Mouse (Mus musculus): ENCODE measurements around the gene Lilrb4a. TPM values are rescaled to one million over a fixed set of nuclear protein-coding genes. Genes with fewer than 3 reads are reported as not detected.

The Lilrb4a gene
- polyA plus RNA-seq, 1 experiment from 2014 or later = 0.57 TPM

DNA sequence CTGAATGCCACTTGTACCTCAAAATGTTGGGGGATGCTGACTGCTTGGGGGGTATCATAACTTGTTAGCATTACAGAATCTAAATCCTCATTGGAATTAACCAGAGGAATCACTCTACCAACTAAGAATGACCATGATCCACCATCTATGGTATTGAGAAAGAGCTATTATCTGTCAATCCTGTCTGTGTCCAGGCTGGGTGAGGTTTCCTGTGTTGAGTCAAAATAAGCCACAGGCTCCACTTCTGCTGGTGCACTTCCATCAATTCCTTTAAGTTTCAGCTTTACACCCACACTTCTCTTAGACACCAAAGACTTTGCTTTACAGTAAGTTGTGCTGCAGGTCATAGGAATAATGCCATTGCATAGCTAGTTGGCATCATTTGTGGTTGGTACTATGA lies 30.7 kb downstream of the Lilrb4a start:
- H3K4me3 ChIP-seq (ENCODE audit: low read depth, low read length) = no peak overlapping the region
- DNase-seq (ENCODE audit: low spot score) = no peak

DNA sequence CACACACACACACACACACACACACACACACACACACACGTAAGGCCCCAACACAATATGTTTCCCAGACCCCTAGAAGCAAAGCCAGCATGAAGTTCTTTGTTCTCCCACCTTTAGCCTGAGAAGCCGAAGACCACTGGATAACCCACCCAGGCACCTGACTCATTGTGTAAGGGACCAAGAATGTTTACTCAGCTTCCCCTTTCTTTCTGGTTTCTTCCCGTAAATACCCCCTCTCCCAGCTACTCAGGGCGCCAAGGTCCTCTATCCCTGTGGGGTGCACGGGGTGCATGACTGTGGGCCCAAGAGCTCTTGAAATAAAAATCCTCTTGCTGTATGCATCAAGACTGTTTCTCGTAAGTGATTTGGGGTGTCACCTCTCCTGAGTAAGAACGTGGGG lies 35.3 kb downstream of the Lilrb4a start:
- no peak overlapping the region for H3K9ac ChIP-seq (ENCODE audit: low read length)
- 71% methylated on average over 7 of the region's 7 CpGs for WGBS
- ATAC-seq (ENCODE audit: insufficient read depth, low FRiP score, low TSS enrichment) = no peak

More for the DNA sequence above, 30.7 kb downstream of the Lilrb4a start:
- ATAC-seq (ENCODE audit: insufficient read depth, low FRiP score, low TSS enrichment) = no peak
- Histone ChIP-seq H3K27me3 (ENCODE audit: control insufficient read depth, insufficient read depth, low read length) (no peaks in the 10 kb centered on the region), H3K4me2 (ENCODE audit: low read depth) (no peak overlapping the region), H3K9me3 (ENCODE audit: control insufficient read depth, low read length) (no peaks in the 10 kb centered on the region), H3K4me1 (ENCODE audit: control insufficient read depth, insufficient read depth, low read length) (no peaks in the 10 kb centered on the region), H3K36me3 (ENCODE audit: control insufficient read depth, insufficient read depth, low read length) (no peaks in the 10 kb centered on the region), H3K9ac (ENCODE audit: low read length) (no peak overlapping the region), H3K27ac (ENCODE audit: low read depth, low read length) (no peak overlapping the region)

DNA sequence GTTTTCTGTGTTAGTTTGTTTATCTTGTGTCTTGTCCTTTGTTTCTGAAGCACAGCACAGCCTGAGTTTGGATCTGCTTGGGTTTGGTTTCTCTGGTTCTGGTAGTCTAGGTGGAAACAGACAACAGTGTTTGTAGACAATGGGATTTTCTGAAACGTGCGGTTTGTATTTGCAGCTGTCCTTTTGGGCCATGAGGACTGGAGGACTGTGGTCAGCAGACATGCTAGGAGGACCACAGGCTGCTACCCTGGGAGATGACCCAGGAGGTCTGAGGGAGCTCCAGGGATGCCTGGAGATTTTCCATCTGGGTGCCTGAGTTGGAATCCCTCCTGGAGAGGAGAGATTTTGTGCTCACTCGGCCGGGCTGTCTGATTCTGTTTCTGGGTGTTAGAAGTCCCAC lies 35.9 kb downstream of the Lilrb4a start:
- no peak overlapping the region for H3K27ac ChIP-seq (ENCODE audit: low read depth, low read length)
- H3K27me3 ChIP-seq (ENCODE audit: control insufficient read depth, insufficient read depth, low read length) = no peaks in the 10 kb centered on the region
- H3K9me3 ChIP-seq (ENCODE audit: control insufficient read depth, low read length) = no peaks in the 10 kb centered on the region
- ATAC-seq (ENCODE audit: insufficient read depth, low FRiP score, low TSS enrichment) = no peak
- DNase-seq (ENCODE audit: low spot score) = no peak
- WGBS = 85% methylated on average over 4 of the region's 4 CpGs
- H3K4me3 ChIP-seq (ENCODE audit: low read depth, low read length) = no peak overlapping the region
- H3K9ac ChIP-seq (ENCODE audit: low read length) = no peak overlapping the region
- no peaks in the 10 kb centered on the region for H3K36me3 ChIP-seq (ENCODE audit: control insufficient read depth, insufficient read depth, low read length)
- no peaks in the 10 kb centered on the region for H3K4me1 ChIP-seq (ENCODE audit: control insufficient read depth, insufficient read depth, low read length)
- H3K4me2 ChIP-seq (ENCODE audit: low read depth) = no peak overlapping the region

More for the DNA sequence above, 35.3 kb downstream of the Lilrb4a start:
- H3K4me3 ChIP-seq (ENCODE audit: low read depth, low read length) = no peak overlapping the region
- no peak overlapping the region for H3K4me2 ChIP-seq (ENCODE audit: low read depth)
- no peak for DNase-seq (ENCODE audit: low spot score)
- no peaks in the 10 kb centered on the region for H3K4me1 ChIP-seq (ENCODE audit: control insufficient read depth, insufficient read depth, low read length)
- no peaks in the 10 kb centered on the region for H3K27me3 ChIP-seq (ENCODE audit: control insufficient read depth, insufficient read depth, low read length)
- H3K36me3 ChIP-seq (ENCODE audit: control insufficient read depth, insufficient read depth, low read length) = no peaks in the 10 kb centered on the region
- H3K9me3 ChIP-seq (ENCODE audit: control insufficient read depth, low read length) = no peaks in the 10 kb centered on the region
- no peak overlapping the region for H3K27ac ChIP-seq (ENCODE audit: low read depth, low read length)

DNA sequence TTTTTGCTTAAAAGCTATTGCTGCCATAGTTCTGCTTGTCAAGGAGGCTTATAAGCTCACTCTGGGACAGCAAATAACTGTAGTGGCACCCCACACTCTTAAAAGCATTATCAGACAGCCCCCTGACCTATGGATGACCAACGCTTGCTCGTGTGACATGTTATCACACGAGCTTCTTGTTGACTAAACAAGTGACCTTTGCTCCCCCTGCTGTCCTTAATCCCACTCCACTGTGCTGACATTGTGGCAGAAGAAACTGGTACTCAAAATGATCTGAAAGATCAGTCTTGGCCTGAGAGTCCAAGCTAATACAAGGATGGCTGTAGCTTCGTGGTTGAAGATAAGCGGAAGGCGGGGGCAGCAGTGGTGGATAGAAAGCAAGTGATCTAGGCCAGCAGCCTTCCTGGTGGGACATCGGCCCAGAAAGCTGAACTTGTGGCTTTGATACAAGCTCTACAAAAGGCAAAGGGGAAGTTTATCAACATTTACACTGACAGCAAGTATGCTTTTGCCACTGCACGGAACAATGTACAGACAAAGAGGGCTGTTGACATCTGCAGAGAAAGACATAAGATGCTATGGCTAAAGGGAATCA lies 38.2 kb downstream of the Lilrb4a start:
- Histone ChIP-seq H3K4me2 (ENCODE audit: low read depth) (no peak overlapping the region), H3K9ac (ENCODE audit: low read length) (no peak overlapping the region), H3K27ac (ENCODE audit: low read depth, low read length) (no peak overlapping the region), H3K36me3 (ENCODE audit: control insufficient read depth, insufficient read depth, low read length) (no peaks in the 10 kb centered on the region), H3K4me3 (ENCODE audit: low read depth, low read length) (no peak overlapping the region), H3K9me3 (ENCODE audit: control insufficient read depth, low read length) (no peaks in the 10 kb centered on the region), H3K27me3 (ENCODE audit: control insufficient read depth, insufficient read depth, low read length) (no peaks in the 10 kb centered on the region), H3K4me1 (ENCODE audit: control insufficient read depth, insufficient read depth, low read length) (no peaks in the 10 kb centered on the region)
- 75% methylated on average over 8 of the region's 8 CpGs for WGBS
- ATAC-seq (ENCODE audit: insufficient read depth, low FRiP score, low TSS enrichment) (no peak), DNase-seq (ENCODE audit: low spot score) (no peak)

DNA sequence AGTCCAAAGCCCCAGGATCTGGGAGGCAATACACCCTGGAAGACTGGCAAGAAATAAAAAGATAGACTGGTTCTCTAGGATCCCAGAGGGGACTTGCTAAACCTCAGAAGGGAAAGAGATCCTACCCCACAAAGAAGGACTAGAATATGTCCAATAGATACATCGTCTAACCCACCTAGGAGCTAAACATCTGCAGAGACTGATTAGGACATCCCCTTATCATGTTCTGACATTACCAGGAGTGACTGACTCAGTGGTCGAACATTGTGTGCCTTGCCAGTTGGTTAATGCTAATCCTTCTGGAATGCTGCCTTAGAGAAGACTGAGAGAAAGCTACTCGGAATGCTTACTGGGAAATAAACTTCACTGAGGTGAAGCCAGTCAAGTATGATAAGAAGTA lies 38.7 kb downstream of the Lilrb4a start:
- H3K4me1 ChIP-seq (ENCODE audit: control insufficient read depth, insufficient read depth, low read length) = no peaks in the 10 kb centered on the region
- no peaks in the 10 kb centered on the region for H3K36me3 ChIP-seq (ENCODE audit: control insufficient read depth, insufficient read depth, low read length)
- no peak for ATAC-seq (ENCODE audit: insufficient read depth, low FRiP score, low TSS enrichment)
- H3K27me3 ChIP-seq (ENCODE audit: control insufficient read depth, insufficient read depth, low read length) = no peaks in the 10 kb centered on the region
- DNase-seq (ENCODE audit: low spot score) = no peak
- WGBS = 90% methylated on average over 3 of the region's 3 CpGs
- H3K4me2 ChIP-seq (ENCODE audit: low read depth) = no peak overlapping the region
- H3K27ac ChIP-seq (ENCODE audit: low read depth, low read length) = no peak overlapping the region
- H3K4me3 ChIP-seq (ENCODE audit: low read depth, low read length) = no peak overlapping the region
- H3K9ac ChIP-seq (ENCODE audit: low read length) = no peak overlapping the region
- H3K9me3 ChIP-seq (ENCODE audit: control insufficient read depth, low read length) = no peaks in the 10 kb centered on the region

DNA sequence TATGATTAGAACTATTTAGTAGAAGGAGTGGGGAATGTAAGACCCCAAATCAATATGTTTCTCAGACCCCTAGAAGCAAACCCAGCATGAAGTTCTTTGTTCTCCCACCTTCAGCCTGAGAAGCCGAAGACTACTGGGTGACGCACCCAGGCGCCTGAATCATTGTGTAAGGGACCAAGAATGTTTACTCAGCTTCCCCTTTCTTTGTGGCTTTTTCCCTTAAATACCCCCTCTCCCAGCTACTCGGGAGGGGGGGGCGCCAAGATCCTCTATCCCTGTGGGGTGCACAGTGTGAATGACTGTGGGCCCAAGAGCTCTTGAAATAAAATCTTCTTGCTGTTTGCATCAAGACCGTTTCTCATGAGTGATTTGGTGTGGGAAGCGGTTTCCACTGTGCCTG lies 40.1 kb downstream of the Lilrb4a start:
- no peak overlapping the region for H3K9ac ChIP-seq (ENCODE audit: low read length)
- no peaks in the 10 kb centered on the region for H3K36me3 ChIP-seq (ENCODE audit: control insufficient read depth, insufficient read depth, low read length)
- no peak overlapping the region for H3K4me3 ChIP-seq (ENCODE audit: low read depth, low read length)
- no peaks in the 10 kb centered on the region for H3K4me1 ChIP-seq (ENCODE audit: control insufficient read depth, insufficient read depth, low read length)
- DNase-seq (ENCODE audit: low spot score) (no peak), ATAC-seq (ENCODE audit: insufficient read depth, low FRiP score, low TSS enrichment) (no peak)
- H3K27me3 ChIP-seq (ENCODE audit: control insufficient read depth, insufficient read depth, low read length) = no peaks in the 10 kb centered on the region
- H3K4me2 ChIP-seq (ENCODE audit: low read depth) = no peak overlapping the region
- no peak overlapping the region for H3K27ac ChIP-seq (ENCODE audit: low read depth, low read length)
- whole genome bisulfite sequencing = 87% methylated on average over 7 of the region's 7 CpGs
- no peaks in the 10 kb centered on the region for H3K9me3 ChIP-seq (ENCODE audit: control insufficient read depth, low read length)

Other genes with a start within 250 kb of the Lilrb4a start
- gene Gm49339, start 10.3 kb upstream of the Lilrb4a start, polyA plus RNA-seq (2014; fragmentation: Nextera tagmentation; extraction: Ambion mirVana) = 0.62 TPM in 1 of 2 replicates, not detected in the other
- 0.24 TPM in 1 of 2 replicates, not detected in the other for gene Lilr4b, start 10.3 kb upstream of the Lilrb4a start, polyA plus RNA-seq (2014; fragmentation: Nextera tagmentation; extraction: Ambion mirVana)
- 0.90 and 0.95 TPM in 2 replicates for gene Fam162b, start 99.6 kb downstream of the Lilrb4a start, polyA plus RNA-seq (2014; fragmentation: Nextera tagmentation; extraction: Ambion mirVana)
- not detected in 2 replicates for gene Gprc6a, start 140.5 kb downstream of the Lilrb4a start, polyA plus RNA-seq (2014; fragmentation: Nextera tagmentation; extraction: Ambion mirVana)
- 0.15 TPM in 1 of 2 replicates, not detected in the other for gene Rfx6, start 186.8 kb downstream of the Lilrb4a start, polyA plus RNA-seq (2014; fragmentation: Nextera tagmentation; extraction: Ambion mirVana)